Mouse (Mus musculus): ENCODE data around the gene Ppp3ca.

DNA sequence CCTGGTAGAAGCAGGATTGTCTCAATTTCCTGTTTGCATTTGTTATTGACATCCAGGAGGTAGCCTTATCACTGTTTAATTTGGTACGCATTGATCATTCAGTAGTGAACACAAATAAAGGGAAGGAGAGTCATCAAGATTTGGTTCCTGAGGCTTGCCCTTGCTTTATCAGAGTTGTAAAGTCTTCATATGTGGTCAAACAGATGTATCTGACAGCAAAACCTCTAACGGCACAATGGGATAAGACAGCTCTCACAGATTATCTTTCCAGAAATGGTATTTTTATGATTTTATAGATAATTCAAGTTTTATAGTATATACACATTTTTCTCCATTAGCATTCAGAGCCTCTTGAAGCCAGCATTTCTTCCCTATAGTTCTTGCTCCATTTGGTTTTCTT lies 152.5 kb downstream of the Ppp3ca start:
- TF ChIP-seq CTCF (IDR thresholded peaks at IDR 0.05; ENCODE audit: extremely low read depth, insufficient read depth, low read length) (no peak), POLR2A (IDR thresholded peaks at IDR 0.05; ENCODE audit: extremely low read depth, insufficient read depth, low read length) (no peak)
